Mouse (Mus musculus) T-cell, adult 2 months (primary cell): ENCODE measurements at regions not wholly inside any gene's neighbourhood (a gene's known extent, or its start where the extent isn't known, plus 50 kb on each side); places are given as distances from the start of the nearest gene placed in this dataset.
A peak's percentile ranks its signal among the peaks of the same experiment; 100 is the strongest.

Experiments
- DNase-seq: peaks from one replicate; pipeline ENCODE4 v3.0.0; 2022; ENCODE audit warnings: low spot score

- DNase-seq: no peak
These were observed 342.1 kb downstream of the Lpin1 start for GRCm38 (mm10) chr12:16268621-16269165.

- no peak for DNase-seq
These were observed 349.3 kb downstream of the Lpin1 start for GRCm38 (mm10) chr12:16261465-16261864.

GRCm38 (mm10) chr12:16260981-16261380 is 349.8 kb downstream of the Lpin1 start:
- no peak for DNase-seq

- no peak for DNase-seq
These were observed 350.3 kb downstream of the Lpin1 start for GRCm38 (mm10) chr12:16260501-16260900.

- DNase-seq: no peak
These were observed 360.1 kb downstream of the Lpin1 start for GRCm38 (mm10) chr12:16250621-16251020.

GRCm38 (mm10) chr12:16250096-16250495 is 360.7 kb downstream of the Lpin1 start:
- no peak for DNase-seq

GRCm38 (mm10) chr12:16239792-16240191 is 371.0 kb downstream of the Lpin1 start:
- DNase-seq: no peak

- no peak for DNase-seq
These were observed 373.3 kb downstream of the Lpin1 start for GRCm38 (mm10) chr12:16237498-16237897.

GRCm38 (mm10) chr12:16233559-16233958 is 377.2 kb downstream of the Lpin1 start:
- DNase-seq: no peak

GRCm38 (mm10) chr12:16232828-16233227 is 377.9 kb downstream of the Lpin1 start:
- DNase-seq: no peak

- no peak for DNase-seq
These were observed 378.7 kb downstream of the Lpin1 start for GRCm38 (mm10) chr12:16232051-16232450.

GRCm38 (mm10) chr12:16231093-16231492 is 379.7 kb downstream of the Lpin1 start:
- peak; percentile 32 for DNase-seq

GRCm38 (mm10) chr12:16225428-16225827 is 385.3 kb downstream of the Lpin1 start:
- no peak for DNase-seq

- no peak for DNase-seq
These were observed 387.8 kb downstream of the Lpin1 start for GRCm38 (mm10) chr12:16222836-16223450.

GRCm38 (mm10) chr12:16222205-16222604 is 388.6 kb downstream of the Lpin1 start:
- DNase-seq: no peak

GRCm38 (mm10) chr12:16221142-16221541 is 389.6 kb downstream of the Lpin1 start:
- DNase-seq: no peak

- DNase-seq: no peak
These were observed 390.2 kb downstream of the Lpin1 start for GRCm38 (mm10) chr12:16220561-16220960.

GRCm38 (mm10) chr12:16218906-16219305 is 391.9 kb downstream of the Lpin1 start:
- DNase-seq: no peak

GRCm38 (mm10) chr12:16210553-16210952 is 393.8 kb upstream of the Trib2 start:
- no peak for DNase-seq

GRCm38 (mm10) chr12:16210111-16210510 is 393.4 kb upstream of the Trib2 start:
- DNase-seq: no peak

- DNase-seq: no peak
These were observed 388.2 kb upstream of the Trib2 start for GRCm38 (mm10) chr12:16204941-16205340.

- no peak for DNase-seq
These were observed 380.2 kb upstream of the Trib2 start for GRCm38 (mm10) chr12:16196917-16197316.

- peak; percentile 52 for DNase-seq
These were observed 375.2 kb upstream of the Trib2 start for GRCm38 (mm10) chr12:16191803-16192389.

- DNase-seq: no peak
These were observed 374.0 kb upstream of the Trib2 start for GRCm38 (mm10) chr12:16190706-16191105.
